Mouse (Mus musculus) C2C12 (cell line): Measurements from ENCODE around the gene Acvrl1.

Source experiments
- CEBPB ChIP-seq: IDR thresholded peaks from one replicate; pipeline ENCODE4 v1.6.1; 2011; ENCODE audit warnings: low read depth, mild to moderate bottlenecking, control low read depth, moderate library complexity
- CTCF ChIP-seq: IDR thresholded peaks from one replicate; pipeline ENCODE4 v1.5.1; 2011; ENCODE audit not compliant: control insufficient read depth, insufficient read depth, insufficient read length
- FOSL1 ChIP-seq: IDR thresholded peaks from one replicate; pipeline ENCODE4 v1.8.0; 2011; ENCODE audit warnings: mild to moderate bottlenecking, low read length; ENCODE audit not compliant: poor library complexity, insufficient read depth, severe bottlenecking
- MAX ChIP-seq: IDR thresholded peaks from one replicate; pipeline ENCODE4 v1.6.1; 2011; ENCODE audit warnings: mild to moderate bottlenecking, control low read depth
- MYOD1 ChIP-seq: IDR thresholded peaks from one replicate; pipeline ENCODE4 v1.6.1; 2011; ENCODE audit warnings: low read depth; ENCODE audit not compliant: control insufficient read depth, insufficient read length
- MYOG ChIP-seq: IDR thresholded peaks from one replicate; pipeline ENCODE4 v1.6.1; 2011; ENCODE audit not compliant: control insufficient read depth, insufficient read length; ENCODE audit errors: extremely low read depth
- USF1 ChIP-seq: IDR thresholded peaks from one replicate; pipeline ENCODE4 v1.6.1; 2011; ENCODE audit warnings: low read depth, mild to moderate bottlenecking, control low read depth, moderate library complexity

- TF ChIP-seq MAX (no peak), CTCF (no peak), USF1 (no peak), CEBPB (no peak), MYOG (no peak), MYOD1 (no peak), FOSL1 (no peak)
These were observed 16.5 kb downstream of the Acvrl1 start for GRCm38 (mm10) chr15:101144779-101145178.
